Mouse (Mus musculus): ENCODE measurements around the gene Cit.

DNA sequence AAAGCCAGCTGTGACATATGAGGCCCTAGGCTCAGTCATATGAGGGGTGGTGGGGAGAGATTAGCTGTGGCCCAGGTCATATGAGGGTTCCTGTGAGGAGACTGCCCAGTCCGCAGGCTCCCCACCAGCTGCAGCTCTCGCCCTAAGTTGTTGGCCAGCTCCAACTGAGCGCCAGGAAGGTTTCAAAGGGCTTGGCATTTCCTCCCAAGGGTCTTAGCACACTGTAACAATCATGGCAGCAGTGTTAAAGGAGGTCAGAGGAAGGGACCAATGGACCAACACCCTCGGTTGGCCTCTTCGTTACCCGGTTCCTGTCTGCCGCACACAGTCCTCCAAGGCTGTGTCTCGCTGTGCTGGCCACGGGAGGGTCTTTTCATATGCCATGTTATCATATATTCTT, 135.5 kb downstream of the Cit start:
- TF ChIP-seq HCFC1 (IDR thresholded peaks at IDR 0.05; ENCODE audit: borderline replicate concordance, insufficient read depth, low read length) (no peak), ZNF384 (IDR thresholded peaks at IDR 0.05; ENCODE audit: low read depth, low read length) (no peak)

Data from ES-E14 (cell line).